Mouse (Mus musculus): Measurements from ENCODE around the gene Tmod2.
"Not testable (repeated sequence)": the region's sequence is repeated elsewhere in the genome, so short reads cannot be mapped to it uniquely, and the experiment has no call there.

Tmod2 gene

DNA sequence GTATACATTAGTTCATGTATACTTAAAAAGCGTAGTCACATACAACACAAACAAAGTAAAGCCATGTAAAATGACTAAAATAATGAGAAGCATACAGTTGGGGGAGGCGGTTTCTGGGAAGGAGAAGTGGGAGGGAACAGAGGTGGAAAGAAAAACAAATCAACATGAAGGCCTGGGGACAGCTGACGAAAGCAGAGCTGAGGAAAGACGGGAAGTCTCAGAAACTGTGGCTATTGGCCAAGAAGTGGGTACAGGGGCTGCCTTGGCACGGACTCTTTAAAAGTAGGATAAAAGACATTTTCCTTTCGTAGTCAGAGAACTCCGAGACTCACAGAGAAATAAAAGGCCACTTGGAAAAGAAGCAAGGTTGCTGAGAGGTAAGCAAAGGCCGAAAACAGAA is 62.1 kb downstream of the Tmod2 start:
- peak; percentile 46 to 69 for DNase-seq

DNA sequence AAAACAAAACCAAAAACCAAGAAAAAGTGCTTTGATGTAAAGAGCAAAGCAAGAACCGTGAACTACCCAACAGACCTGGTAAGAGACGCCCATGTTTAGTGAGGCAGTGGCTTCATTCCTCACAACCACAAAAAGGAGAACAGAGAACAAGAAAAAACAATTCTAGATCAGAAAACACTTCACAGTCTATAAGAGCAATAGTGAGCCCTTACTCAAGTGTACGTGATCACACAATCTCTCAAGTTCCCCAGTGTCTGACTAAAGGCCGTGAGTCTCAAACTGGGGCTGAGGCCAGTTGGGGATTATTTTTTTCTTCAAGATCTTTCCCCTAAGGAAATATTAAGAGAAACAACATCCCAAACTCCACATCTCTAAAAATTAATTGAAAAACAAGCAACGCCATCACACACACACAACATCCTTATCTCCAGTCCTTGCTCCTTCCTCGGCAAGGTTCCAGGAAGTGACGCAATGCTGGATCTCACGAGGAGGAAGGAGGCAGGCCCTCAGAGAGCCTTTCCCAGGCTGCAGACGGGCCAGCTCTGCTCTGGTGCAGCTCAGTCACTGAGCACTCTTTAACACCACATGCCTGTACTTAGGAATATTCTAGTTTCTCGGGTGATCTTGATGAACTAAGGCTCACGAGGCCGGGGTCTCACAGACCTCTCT is 64.1 kb downstream of the Tmod2 start:
- DNase-seq = peak; percentile 96 to 97

DNA sequence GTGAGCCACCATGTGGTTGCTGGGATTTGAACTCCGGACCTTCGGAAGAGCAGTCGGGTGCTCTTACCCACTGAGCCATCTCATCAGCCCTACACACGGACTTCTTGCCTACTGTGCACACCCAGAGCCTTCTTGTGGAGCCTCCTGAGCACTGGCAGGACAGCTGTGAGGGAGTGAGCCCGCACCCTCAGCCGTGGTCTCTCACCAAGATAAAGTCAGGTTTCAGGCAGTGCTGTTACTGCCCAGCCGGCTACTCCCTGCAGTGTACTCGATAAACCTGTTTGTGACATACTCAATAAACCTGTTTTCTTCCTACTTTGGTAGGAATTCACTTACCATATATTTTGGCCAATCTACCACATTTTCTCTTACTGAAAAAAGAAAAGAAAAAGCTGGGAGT is 65.6 kb downstream of the Tmod2 start:
- no peak for DNase-seq

DNA sequence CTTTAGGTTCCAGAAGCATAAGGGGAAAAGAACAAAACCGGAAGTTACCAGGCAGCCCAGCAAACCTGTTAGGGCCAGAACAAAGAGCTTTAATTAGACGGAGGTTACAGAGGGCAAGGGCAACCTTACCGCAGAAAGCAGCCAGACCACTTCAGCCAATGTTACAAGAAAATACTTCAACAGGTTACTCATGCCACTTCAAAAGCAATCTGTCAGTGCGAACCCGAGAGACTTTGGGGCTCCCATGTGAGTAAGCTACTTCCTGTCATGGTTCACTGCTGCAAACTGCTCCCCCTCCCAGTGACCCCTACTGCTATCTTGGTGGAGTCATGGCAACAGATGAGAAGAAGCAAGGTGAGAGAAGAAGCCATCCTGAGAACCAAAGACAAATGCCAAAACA is 69.6 kb downstream of the Tmod2 start:
- peak; percentile 75 to 87 for DNase-seq

DNA sequence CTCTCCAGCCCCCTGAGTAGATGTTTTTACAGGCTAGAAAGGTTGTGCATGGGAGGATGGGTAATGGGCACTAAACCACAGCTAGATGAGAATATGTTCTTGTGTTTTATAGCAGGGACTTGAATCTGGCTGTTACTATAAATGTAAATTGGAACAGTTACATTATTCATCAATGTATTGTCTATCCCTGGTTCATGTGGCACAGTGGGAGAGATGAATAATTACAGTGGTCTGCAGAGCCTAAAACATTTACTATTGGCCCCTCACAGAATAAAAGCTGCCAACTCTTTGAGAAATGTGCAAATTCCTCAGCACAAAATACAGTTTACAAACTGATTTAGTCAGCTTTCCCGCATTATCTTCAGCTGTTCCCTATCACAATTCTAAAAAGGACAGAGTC is 74.7 kb downstream of the Tmod2 start:
- no peak for DNase-seq

DNA sequence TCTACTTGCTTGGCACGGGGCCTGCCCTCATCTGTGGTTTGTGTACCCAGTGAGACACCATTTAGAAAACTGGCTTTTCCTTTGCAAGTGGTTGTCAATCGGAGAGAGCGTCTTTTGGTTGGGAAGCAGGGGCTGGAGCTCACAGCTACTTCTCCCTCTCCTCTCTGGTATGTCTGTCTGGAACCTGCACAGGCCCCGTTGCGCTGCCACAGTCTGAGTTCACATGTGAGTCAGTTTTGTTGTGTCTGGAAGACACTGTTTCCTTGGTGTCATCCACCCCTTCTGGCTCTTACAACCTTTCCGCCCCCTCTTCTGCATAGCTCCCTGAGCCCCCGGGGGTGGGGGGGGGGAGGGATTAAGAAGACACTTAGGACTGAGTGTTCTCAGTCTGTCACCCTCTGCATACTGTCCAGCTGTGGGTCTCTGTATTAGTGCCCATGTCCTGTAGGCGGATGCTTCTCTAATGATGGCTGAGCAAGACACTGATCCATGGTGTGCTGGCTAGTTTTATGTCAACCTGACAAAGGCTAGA is 76.6 kb downstream of the Tmod2 start:
- no peak for DNase-seq

DNA sequence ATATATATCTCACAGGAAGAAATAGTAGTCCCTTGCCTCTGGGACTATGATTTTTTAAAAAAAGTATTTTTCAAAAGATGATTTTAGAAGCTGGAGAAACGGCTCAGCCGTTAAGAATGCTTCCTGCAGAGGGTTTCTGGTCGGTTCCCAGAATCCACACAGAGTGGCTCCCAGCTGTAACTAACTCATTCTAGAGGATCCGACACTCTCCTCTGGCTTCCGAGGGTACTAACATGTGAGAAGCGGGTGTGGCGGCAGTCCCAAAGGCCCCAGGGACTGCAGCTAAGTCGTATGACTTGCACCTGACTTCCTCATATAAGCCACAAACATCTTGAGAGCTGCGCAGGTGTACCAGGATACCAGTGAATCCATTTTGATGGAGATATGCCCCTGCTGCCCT is 78.1 kb downstream of the Tmod2 start:
- not testable (repeated sequence) for DNase-seq

DNA sequence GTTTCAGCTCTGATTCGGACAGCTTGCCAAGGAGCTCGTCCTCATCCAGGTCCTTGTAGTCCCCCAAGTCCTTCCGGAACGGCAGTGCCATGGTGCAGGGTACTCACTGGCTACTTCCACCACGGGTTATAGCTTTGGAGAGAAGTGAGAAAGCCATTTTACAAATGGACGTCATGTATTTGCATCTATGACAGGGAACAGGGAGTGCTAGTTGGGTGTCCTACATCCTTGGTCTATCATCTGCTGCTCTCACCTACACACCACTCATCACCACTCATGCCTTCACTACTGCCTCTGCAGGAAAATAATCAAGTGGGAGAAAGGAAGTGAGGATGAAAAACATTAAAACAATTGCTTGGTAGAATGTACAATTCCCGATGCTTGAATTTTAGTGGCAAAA is 78.7 kb downstream of the Tmod2 start:
- DNase-seq = no peak

DNA sequence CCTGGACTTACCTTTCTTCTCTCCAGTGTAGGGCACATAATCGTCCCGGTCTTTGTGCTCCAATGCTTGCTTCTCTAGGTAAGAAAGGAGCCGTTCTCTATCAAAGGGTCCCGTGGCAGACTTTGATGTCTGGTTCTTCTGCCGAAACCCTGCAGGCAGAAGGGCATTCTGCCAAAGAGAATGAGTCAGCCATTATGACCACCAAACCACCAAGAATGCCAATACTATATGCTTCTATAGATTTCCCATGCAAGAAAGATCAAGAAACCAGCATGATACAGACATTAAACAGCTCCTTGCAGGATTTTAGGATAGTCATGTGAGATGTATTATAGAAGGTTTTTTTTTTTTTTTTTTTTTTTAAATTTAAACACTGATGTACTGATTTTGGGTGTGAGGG is 81.8 kb downstream of the Tmod2 start:
- no peak for DNase-seq

DNA sequence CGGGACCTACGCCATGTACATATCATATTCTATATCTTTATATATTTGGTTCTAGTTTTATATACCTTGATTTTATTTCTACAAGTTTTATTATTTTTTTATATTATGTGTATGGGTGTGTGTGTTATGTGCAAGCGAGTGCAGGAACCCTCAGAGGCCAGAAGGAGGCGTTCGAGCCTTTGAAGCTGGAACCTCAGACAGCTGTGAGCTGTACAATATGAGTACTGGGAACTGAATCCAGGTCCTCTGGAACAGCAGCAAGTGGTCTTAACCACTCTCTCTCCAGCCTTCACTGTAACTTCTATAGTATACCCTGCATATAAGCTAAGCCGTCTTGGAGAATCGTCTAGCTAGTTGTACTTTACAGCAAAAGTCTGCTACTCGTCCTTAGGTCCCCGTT is 83.0 kb downstream of the Tmod2 start:
- no peak for DNase-seq

DNA sequence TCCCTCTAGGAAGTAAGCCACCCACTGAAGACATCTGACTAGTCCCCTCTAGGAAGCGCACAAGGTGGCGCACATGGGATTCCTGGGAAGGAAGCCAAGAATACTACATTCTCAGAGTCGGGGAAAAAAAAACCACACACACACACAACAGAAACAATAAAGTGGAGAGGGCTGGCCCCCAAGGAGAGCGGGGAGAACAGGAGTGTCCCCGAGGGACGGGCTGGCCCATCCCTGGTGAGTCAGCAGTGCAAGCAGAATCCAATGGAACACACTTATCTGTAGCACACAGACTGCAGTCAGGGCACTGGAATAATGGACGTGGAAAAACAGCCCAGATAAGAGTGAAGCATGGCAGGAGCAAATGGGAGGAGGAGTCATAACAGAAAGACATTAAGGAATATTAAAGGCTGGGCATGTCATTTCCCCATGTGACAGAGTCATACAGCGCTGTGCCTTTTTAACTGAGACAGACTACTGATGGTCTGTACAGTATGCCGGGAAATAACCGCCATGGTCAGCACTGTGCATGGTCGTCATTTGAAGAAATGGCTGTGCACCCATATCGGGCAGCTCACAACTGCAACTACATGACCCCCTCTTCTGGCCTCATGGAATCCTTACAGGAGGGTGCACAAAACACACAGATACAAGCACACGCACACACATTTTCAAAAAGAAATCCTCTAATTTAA is 83.6 kb downstream of the Tmod2 start:
- DNase-seq = peak; percentile 39 to 66

DNA sequence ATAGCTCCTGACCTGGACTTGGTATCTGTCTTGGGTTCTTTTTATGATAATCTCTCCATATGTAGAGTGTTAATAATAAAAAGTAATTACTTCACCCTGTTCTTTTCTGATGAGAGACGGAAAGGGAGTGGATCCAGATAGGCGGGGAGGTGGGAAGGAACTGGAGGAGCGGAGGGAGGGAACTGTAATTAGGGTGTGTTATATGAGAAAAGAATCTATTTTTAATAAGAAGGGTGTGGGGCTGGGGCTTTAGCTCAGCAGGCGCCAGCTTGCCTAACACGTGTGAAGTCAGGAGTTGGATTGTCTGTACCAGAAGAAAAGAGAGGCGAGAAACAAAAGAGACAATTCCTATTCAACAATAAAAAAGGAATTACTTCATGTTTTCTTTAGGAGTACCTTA is 87.5 kb downstream of the Tmod2 start:
- DNase-seq = peak; percentile 45 to 50

DNA sequence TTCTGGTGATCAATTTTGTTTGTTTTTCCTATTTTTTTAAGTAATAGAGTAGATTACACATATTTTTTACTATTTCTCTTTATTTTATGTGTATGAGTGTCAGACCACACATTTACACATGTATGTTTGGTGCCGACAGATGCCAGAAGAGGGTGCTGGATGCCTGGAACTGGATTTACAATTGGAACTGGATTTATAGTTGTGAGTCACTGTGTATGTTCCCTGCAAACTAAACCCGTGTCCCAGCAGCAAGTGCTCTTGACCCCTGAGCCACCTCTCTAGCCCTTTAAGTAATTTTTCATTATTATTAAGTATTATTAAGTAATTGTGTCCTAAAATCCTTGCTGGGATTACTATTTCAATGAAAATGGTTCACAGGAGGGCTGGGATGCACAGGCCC is 88.9 kb downstream of the Tmod2 start:
- DNase-seq = no peak

DNA sequence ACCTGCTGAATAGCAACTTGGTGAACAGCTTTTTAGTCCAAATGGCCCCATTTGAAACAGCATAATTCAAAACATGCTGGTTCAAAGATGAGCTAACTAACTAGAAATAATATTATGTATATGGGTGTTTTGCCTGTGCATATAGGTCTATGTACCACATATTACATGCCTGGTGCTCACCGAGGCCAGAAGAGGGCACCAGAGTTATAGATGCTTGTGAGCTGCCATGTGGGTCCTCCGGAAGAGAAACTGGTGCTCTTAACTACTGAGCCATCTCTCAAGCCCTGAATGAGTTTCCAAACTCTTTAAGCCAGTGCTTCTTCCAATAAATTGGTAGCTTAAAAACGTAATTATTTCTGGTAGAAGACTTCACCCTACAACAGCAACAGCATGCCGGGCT is 89.3 kb downstream of the Tmod2 start:
- DNase-seq = peak; percentile 71 to 76

DNA sequence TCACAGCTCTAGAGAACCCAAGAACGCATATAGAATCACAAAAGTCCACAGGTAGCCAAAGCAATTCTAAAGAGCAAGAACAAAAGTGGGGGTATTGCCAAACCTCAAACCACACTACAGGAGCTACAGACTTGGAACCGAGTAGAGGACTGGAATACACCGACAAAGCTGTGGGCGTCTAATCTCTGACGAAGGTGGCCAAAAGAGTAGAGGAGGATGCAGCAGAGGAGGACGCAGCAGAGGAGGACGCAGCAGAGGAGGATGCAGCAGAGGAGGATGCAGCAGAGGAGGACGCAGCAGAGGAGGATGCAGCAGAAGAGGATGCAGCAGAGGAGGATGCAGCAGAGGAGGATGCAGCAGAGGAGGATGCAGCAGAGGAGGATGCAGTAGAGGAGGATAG is 90.2 kb downstream of the Tmod2 start:
- no peak for DNase-seq

DNA sequence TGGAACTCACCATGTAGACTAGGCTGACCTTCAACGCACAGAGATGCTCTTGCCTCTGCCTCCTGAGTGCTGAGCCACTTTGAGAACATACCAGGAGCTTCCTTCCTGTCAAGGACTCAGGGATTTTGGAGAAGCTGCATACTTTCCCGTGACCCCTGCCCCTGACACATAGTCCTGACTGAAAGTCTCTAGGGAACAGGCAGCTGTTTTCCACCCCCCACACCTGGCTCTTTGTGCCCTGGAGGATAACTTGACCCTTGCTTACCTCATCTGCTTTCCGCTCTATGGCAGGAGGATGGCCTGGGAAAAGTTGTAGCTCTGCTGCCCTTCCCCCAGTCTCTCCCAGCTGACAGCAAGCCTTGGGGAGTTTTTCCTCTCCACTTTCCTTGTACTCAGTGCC is 93.4 kb downstream of the Tmod2 start:
- DNase-seq = no peak

Measured in lung, adult 18-20 months (tissue).